Mouse (Mus musculus): ENCODE measurements around the gene A1cf.

GRCm38 (mm10) chr19:31954267-31954666 lies 85.7 kb downstream of the A1cf start:
- TF ChIP-seq CTCF (IDR thresholded peaks at IDR 0.05; ENCODE audit: low read depth) (no peak), EP300 (IDR thresholded peaks at IDR 0.05; ENCODE audit: low read depth) (no peak)

Data from liver, postnatal 0 days (tissue).